Mouse (Mus musculus) lung, adult 2 months (tissue): ENCODE results near the gene Gon4l.
"Not testable (repeated sequence)": the region's sequence is repeated elsewhere in the genome, so short reads cannot be mapped to it uniquely, and the experiment has no call there.

Experiments
- CTCF ChIP-seq: fragments of 200-500 bp; IDR thresholded peaks from 2 replicates; pipeline ENCODE4 v1.5.1; 2011; ENCODE audit warnings: mild to moderate bottlenecking, low read length, control low read depth; ENCODE audit not compliant: insufficient read depth
- POLR2A ChIP-seq: fragments of 200-500 bp; IDR thresholded peaks from 2 replicates; pipeline ENCODE4 v1.6.1; 2011; ENCODE audit warnings: low read depth, mild to moderate bottlenecking, control low read depth, low read length, borderline replicate concordance; ENCODE audit errors: extremely low read depth

DNA sequence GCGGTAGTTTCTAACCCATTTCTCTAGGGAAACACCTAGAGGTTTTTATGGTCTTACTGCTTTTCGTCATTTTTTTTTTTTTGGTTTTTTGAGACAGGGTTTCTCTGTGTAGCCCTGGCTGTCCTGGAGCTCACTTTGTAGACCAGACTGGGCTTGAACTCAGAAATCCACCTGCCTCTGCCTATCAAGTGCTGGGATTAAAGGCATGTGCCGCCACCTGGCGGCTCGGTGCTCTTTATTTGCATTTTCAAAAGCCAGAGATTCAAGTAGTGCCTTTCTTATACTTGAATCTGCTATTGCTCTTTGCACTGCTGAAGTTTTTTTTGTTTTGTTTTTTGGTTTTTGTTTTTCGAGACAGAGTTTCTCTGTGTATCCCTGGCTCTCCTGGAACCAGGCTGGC is 37.5 kb upstream of the Gon4l start:
- 0 out of 2 replicates have a peak, but pooled peaks have one; percentile 2 for TF ChIP-seq CTCF
- not testable (repeated sequence) for TF ChIP-seq POLR2A
